Mouse (Mus musculus): ENCODE data around the gene Cdiptos. TPM values are rescaled to one million over a fixed set of nuclear protein-coding genes. Genes with fewer than 3 reads are reported as not detected.

The Cdiptos gene
- polyA plus RNA-seq, 1 experiment, result 7.4 TPM

DNA sequence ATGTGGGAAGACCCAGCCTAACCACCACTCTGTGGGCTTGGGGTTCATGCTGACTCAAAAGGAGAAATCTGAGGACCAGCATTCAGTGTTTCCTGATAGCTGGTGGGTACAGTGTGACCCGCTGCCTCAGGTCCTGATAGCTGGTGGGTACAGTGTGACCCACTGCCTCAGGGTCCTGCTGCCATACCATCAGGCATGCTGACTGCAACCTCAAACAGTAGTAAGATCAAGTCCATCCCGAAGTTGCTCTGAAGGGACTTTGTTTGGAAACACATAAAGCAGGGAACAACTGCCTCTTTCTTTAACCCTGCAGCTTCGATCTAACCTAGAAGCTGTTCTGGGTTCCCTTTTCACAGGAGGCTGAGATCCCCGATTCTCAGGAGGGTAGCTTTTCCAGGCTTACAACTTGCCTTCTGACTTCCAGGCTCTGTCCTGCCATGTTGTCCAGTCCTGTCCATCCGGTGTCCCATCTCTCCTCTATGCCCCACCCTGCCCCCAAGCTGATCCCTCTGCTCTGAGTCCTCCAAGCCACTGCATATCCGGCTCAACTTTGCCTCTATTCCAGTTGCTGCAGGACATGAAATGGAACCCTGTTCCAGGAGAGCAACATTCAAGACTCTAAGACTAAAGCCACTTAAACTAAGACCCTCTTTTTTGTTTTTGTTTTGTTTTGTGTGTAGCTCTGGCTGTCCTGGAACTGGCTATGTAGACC is 31.6 kb upstream of the Cdiptos start:
- peak overlapping the region; percentile 91 for H3K27ac ChIP-seq (ENCODE audit: insufficient read depth, low read depth, low read length)
- H3K4me1 ChIP-seq (ENCODE audit: control insufficient read depth, insufficient read depth, low read length), result peaks cover 57% of the 10 kb centered on the region
- H3K4me3 ChIP-seq (ENCODE audit: insufficient read depth, low read length), result no peak overlapping the region
- TF ChIP-seq POLR2A (IDR thresholded peaks at IDR 0.05; ENCODE audit: borderline replicate concordance, low read depth, low read length) (no peak), CTCF (IDR thresholded peaks at IDR 0.05; ENCODE audit: low read depth, low read length) (no peak)

DNA sequence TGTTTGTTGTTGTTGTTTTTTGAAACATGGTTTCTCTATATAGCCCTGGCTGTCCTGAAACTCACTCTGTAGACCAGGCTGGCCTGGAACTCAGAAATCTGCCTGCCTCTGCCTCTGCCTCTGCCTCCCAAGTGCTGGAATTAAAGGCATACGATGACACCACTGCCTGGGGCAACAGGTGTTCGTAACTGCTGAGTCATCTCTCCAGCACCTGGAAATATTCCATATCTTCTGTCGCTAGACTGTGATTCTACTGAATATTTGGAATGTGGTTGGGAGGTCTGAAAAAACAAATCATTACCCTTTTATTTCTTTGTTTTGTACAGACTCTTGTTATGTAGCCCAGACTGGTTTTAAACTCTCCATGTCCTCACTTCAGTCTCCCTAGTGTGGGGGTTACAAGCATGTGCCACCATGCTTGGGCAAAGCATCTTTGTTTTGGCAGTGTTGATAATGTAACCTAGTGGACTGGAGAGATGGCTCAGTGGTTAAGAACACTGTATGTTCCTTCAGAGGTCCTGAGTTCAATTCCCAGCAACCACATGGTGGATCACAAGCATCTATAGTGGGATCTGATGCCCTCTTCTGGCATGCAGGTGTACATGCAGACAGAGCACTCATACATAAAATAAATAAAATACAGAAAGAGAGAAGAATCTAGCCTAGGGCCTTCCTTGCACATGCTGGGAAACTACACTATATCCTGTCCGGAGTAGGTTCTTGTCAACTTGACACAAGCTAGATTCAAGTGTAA is 28.4 kb upstream of the Cdiptos start:
- Histone ChIP-seq H3K4me1 (ENCODE audit: control insufficient read depth, insufficient read depth, low read length) (peaks cover 26% of the 10 kb centered on the region), H3K4me3 (ENCODE audit: insufficient read depth, low read length) (no peak overlapping the region), H3K27ac (ENCODE audit: insufficient read depth, low read depth, low read length) (no peak overlapping the region)
- TF ChIP-seq CTCF (IDR thresholded peaks at IDR 0.05; ENCODE audit: low read depth, low read length), result no peak
- TF ChIP-seq POLR2A (IDR thresholded peaks at IDR 0.05; ENCODE audit: borderline replicate concordance, low read depth, low read length), result no peak

DNA sequence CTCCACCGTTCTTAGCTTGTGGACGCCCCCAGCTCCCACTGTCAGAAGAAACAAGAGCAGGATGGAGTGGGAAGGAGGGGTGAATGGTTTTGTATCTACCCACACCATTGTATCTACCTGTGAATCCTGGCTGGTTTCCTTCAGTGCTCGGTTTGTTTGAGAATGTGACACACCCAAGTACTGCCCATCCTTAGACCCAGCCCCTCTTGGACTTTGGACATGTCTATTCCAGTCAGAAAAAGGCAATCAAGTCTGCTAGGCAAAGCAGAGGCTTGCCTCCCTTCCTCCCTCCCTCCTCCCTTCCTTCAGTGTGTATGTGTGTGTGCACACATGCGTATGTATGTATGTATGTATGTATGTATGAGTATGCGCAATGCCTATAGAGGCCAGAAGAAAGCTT is 27.7 kb upstream of the Cdiptos start:
- TF ChIP-seq POLR2A (IDR thresholded peaks at IDR 0.05; ENCODE audit: borderline replicate concordance, low read depth, low read length), result no peak
- no peak for TF ChIP-seq CTCF (IDR thresholded peaks at IDR 0.05; ENCODE audit: low read depth, low read length)
- peaks cover 22% of the 10 kb centered on the region for H3K4me1 ChIP-seq (ENCODE audit: control insufficient read depth, insufficient read depth, low read length)
- H3K4me3 ChIP-seq (ENCODE audit: insufficient read depth, low read length), result no peak overlapping the region
- no peak overlapping the region for H3K27ac ChIP-seq (ENCODE audit: insufficient read depth, low read depth, low read length)

DNA sequence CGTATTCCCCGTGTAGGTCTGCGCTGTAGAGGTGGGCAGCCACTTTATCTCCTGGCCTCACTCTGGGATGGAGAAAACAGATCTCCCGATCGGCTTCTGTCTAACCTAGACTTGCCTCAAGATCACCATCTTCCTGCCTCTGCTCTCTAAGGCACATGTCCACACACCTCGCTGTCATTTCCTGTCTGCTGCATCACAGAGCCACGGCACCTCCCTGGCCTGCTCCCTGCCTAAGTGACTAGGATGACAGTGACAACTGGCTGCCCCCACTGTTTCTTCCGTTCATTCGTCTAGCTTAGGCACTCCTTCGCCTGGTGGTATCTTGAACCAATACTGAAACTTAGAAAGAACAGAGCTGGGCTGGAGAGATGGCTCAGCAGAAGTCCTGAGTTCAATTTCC is 23.7 kb upstream of the Cdiptos start:
- no peak for TF ChIP-seq CTCF (IDR thresholded peaks at IDR 0.05; ENCODE audit: low read depth, low read length)
- TF ChIP-seq POLR2A (IDR thresholded peaks at IDR 0.05; ENCODE audit: borderline replicate concordance, low read depth, low read length), result no peak
- H3K4me3 ChIP-seq (ENCODE audit: insufficient read depth, low read length), result no peak overlapping the region
- H3K4me1 ChIP-seq (ENCODE audit: control insufficient read depth, insufficient read depth, low read length), result peaks cover 7% of the 10 kb centered on the region
- no peak overlapping the region for H3K27ac ChIP-seq (ENCODE audit: insufficient read depth, low read depth, low read length)

DNA sequence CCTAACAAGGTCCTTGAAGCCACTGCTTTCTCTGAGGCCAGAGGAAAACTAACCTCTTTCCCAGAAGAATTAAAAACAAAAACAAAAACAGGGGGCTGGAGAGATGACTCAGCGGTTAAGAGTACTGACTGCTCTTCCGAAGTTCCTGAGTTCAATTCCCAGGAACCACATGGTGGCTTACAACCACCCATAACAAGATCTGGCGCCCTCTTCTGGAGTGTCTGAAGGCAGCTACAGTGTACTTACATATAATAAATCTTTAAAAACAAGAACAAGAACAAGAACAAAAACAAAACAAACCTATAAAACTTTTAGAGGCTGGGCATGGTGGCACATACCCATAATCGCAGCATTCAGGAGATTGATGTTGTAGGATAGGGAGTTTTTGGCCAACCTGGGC is 20.6 kb upstream of the Cdiptos start:
- TF ChIP-seq CTCF (IDR thresholded peaks at IDR 0.05; ENCODE audit: low read depth, low read length), result no peak
- TF ChIP-seq POLR2A (IDR thresholded peaks at IDR 0.05; ENCODE audit: borderline replicate concordance, low read depth, low read length), result no peak
- no peaks in the 10 kb centered on the region for H3K4me1 ChIP-seq (ENCODE audit: control insufficient read depth, insufficient read depth, low read length)
- H3K4me3 ChIP-seq (ENCODE audit: insufficient read depth, low read length), result no peak overlapping the region
- H3K27ac ChIP-seq (ENCODE audit: insufficient read depth, low read depth, low read length), result no peak overlapping the region

DNA sequence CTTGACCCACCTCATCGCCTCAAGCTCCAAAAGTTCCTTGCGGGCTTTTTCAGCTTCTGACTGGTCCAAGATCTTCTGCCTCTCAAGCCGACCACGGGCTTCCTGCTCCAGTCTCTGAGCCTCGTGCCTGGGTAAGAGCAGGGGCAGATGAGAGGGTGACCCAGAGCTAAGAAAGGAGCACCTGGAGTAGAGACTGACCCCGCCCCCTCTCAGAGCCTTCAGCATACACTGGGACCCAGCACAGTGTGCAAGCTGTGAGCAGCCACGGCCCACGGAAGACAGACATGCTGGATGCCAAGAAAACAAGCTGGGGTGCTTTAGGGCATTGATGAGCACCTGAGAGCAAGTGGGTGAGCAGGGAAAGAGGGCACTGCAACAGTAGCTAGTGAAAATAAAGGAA is 12.9 kb upstream of the Cdiptos start:
- Histone ChIP-seq H3K4me3 (ENCODE audit: insufficient read depth, low read length) (no peak overlapping the region), H3K4me1 (ENCODE audit: control insufficient read depth, insufficient read depth, low read length) (no peaks in the 10 kb centered on the region), H3K27ac (ENCODE audit: insufficient read depth, low read depth, low read length) (no peak overlapping the region)
- TF ChIP-seq CTCF (IDR thresholded peaks at IDR 0.05; ENCODE audit: low read depth, low read length), result no peak
- TF ChIP-seq POLR2A (IDR thresholded peaks at IDR 0.05; ENCODE audit: borderline replicate concordance, low read depth, low read length), result no peak

DNA sequence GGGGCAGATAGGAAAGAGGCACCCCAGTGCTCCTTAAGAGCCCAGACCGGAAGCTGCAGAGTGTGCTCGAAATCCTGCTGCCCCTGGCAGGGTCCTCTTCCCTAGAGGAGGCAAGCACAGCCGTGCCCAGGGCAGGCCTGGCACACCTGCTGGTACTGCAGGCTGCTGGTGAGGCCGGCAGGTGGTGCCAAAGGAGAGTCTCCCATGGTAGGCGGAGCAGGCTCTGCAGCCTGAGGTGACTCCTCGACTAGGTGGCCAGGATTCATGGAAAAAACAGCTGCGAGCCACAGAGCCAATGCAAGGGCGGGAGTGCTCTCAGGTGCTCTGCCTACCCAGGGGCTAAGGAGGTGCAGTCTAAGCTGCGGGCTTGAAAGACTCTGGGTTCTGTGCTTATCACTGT is 10.4 kb upstream of the Cdiptos start:
- H3K27ac ChIP-seq (ENCODE audit: insufficient read depth, low read depth, low read length), result no peak overlapping the region
- TF ChIP-seq POLR2A (IDR thresholded peaks at IDR 0.05; ENCODE audit: borderline replicate concordance, low read depth, low read length), result no peak
- no peak for TF ChIP-seq CTCF (IDR thresholded peaks at IDR 0.05; ENCODE audit: low read depth, low read length)
- H3K4me1 ChIP-seq (ENCODE audit: control insufficient read depth, insufficient read depth, low read length), result no peaks in the 10 kb centered on the region
- H3K4me3 ChIP-seq (ENCODE audit: insufficient read depth, low read length), result no peak overlapping the region

DNA sequence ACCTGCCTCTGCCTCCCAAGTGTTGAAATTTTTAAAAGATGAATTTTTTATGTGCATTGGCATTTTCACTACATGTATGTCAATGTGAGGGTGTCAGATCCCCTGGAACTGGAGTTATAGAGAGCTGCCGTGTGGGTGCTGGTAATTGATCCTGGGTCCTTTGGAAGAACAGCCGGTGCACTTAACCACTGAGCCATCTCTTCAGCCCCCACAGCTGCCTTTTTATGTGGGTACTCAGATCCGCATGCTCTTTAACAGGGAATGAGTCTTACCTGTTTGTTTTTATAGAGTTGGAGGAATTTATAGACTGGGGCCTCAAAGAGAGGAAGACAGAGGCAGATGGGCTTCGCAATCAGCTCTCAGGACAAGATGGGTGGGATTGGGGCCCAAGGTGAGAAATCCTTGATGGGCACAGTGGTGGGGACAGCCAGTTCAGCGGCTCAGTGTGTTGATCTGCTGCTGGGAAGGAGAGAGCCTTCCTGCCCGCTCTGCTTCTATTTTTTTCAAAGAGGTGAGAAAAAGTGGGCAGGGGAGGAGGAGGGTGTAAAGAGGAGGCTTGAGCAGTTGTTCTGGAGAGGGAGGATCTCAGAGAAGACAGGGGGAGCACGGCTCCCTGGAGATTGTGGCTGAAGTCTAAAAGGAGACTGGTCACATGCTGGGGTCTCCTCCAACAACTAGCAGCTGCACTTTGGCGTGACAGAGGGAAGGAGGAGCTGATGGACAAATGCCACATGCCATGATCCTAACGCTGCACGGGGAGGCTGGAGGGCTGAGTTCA is 9.0 kb upstream of the Cdiptos start:
- no peak overlapping the region for H3K27ac ChIP-seq (ENCODE audit: insufficient read depth, low read depth, low read length)
- TF ChIP-seq CTCF (IDR thresholded peaks at IDR 0.05; ENCODE audit: low read depth, low read length) (no peak), POLR2A (IDR thresholded peaks at IDR 0.05; ENCODE audit: borderline replicate concordance, low read depth, low read length) (no peak)
- no peak overlapping the region for H3K4me3 ChIP-seq (ENCODE audit: insufficient read depth, low read length)
- no peaks in the 10 kb centered on the region for H3K4me1 ChIP-seq (ENCODE audit: control insufficient read depth, insufficient read depth, low read length)

DNA sequence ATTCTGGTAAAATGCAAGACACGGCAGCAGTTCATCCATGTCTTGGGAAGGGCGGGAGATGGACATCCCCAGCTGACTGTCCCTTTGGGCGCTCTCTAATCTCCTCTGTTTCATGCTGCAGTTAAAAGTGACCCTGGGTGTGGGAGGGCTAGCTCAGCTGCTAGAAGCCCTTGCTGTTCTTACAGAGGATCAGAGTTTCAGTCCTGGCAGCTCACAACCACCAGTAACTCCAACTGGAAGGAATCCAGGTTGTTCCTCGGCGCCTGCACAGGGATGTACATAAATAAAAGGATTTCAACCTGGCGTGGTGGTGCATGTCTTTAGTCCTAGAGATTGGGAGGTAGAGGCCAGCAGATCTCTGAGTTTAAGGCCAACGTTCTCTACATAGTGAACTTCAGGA is 7.2 kb upstream of the Cdiptos start:
- Histone ChIP-seq H3K4me1 (ENCODE audit: control insufficient read depth, insufficient read depth, low read length) (no peaks in the 10 kb centered on the region), H3K4me3 (ENCODE audit: insufficient read depth, low read length) (no peak overlapping the region), H3K27ac (ENCODE audit: insufficient read depth, low read depth, low read length) (no peak overlapping the region)
- no peak for TF ChIP-seq CTCF (IDR thresholded peaks at IDR 0.05; ENCODE audit: low read depth, low read length)
- no peak for TF ChIP-seq POLR2A (IDR thresholded peaks at IDR 0.05; ENCODE audit: borderline replicate concordance, low read depth, low read length)

DNA sequence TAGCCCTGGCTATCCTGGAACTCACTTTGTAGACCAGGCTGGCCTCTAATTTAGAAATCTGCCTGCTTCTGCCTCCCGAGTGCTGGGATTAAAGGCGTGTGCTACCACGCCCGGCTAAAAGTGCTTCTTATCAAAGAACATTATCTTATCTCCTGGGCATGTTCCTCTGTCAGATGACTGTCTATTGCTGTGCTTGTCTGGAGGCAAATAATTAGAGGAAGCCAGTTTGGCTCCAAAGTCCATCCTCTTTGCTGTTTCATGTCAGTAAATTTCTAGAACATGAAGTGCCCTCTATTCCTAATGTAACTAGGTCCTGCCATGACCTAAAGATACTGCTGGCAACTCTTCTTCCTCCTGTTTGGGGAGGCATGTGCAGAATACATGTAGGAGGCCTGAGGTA is 6.2 kb upstream of the Cdiptos start:
- no peak for TF ChIP-seq POLR2A (IDR thresholded peaks at IDR 0.05; ENCODE audit: borderline replicate concordance, low read depth, low read length)
- TF ChIP-seq CTCF (IDR thresholded peaks at IDR 0.05; ENCODE audit: low read depth, low read length), result no peak
- H3K27ac ChIP-seq (ENCODE audit: insufficient read depth, low read depth, low read length), result no peak overlapping the region
- H3K4me1 ChIP-seq (ENCODE audit: control insufficient read depth, insufficient read depth, low read length), result no peaks in the 10 kb centered on the region
- no peak overlapping the region for H3K4me3 ChIP-seq (ENCODE audit: insufficient read depth, low read length)

Measured in bone marrow macrophage, adult 2 months (primary cell).